Mouse (Mus musculus) gastrocnemius, postnatal 14 days (tissue): ENCODE results near the gene Hist1h3e. TPM values are rescaled to one million over a fixed set of nuclear protein-coding genes. Genes with fewer than 3 reads are reported as not detected.
"Not testable (repeated sequence)": the region's sequence is repeated elsewhere in the genome, so short reads cannot be mapped to it uniquely, and the experiment has no call there.

ENCODE experiments used
- DNase-seq: peaks from one replicate; pipeline ENCODE4 v3.0.0; 2021; ENCODE audit warnings: mixed read lengths
- intact Hi-C: fragments of 180-260 bp; cut with DNase I; formaldehyde crosslinking; loops from one replicate; pipeline ENCODE4 v1.15.1; 2025; ENCODE audit warnings: low total_unique reads
- long read RNA-seq, 2 experiments: library from polyadenylated mRNA; stranded (forward); transcript quantifications; one replicate each; pipeline ENCODE4 v2.0.0; 2021
- total RNA-seq, 2 experiments: library from RNA; stranded (reverse); gene quantifications; 2 replicates each; pipeline ENCODE4 v1.2.3; 2021

Hist1h3e gene
- total RNA-seq, result 10 to 100 TPM; 54.8 to 55.8 TPM
- long read RNA-seq, experiment 1, result 0 reads
- long read RNA-seq, experiment 2, result 0 reads

- intact Hi-C loops, result not testable (repeated sequence)
- DNase-seq, result peak; percentile 90
These were observed at the start of gene Hist1h3e for GRCm38 (mm10) chr13:23561883-23562659. Hist1h3e (minus strand) TSS chr13:23562369.

GRCm38 (mm10) chr13:23611638-23612037 is 49.5 kb upstream of the Hist1h3e start:
- no peak for DNase-seq
- intact Hi-C loops, result no loop called here

- DNase-seq, result no peak
- intact Hi-C loops, result no loop called here
These were observed 48.2 kb upstream of the Hist1h3e start for GRCm38 (mm10) chr13:23610393-23610792.

- DNase-seq, result no peak
- intact Hi-C loops, result no loop called here
These were observed 47.7 kb upstream of the Hist1h3e start for GRCm38 (mm10) chr13:23609844-23610243.

GRCm38 (mm10) chr13:23609209-23609608 is 47.0 kb upstream of the Hist1h3e start:
- intact Hi-C loops, result no loop called here
- no peak for DNase-seq

GRCm38 (mm10) chr13:23605052-23605451 is 42.9 kb upstream of the Hist1h3e start:
- intact Hi-C loops, result no loop called here
- no peak for DNase-seq

GRCm38 (mm10) chr13:23604452-23604851 is 42.3 kb upstream of the Hist1h3e start:
- DNase-seq, result no peak

GRCm38 (mm10) chr13:23603182-23603699 is 41.1 kb upstream of the Hist1h3e start:
- intact Hi-C loops, result no loop called here
- no peak for DNase-seq

More at GRCm38 (mm10) chr13:23604452-23604851, 42.3 kb upstream of the Hist1h3e start:
- intact Hi-C loops, result no loop called here

- intact Hi-C loops, result loop anchor here (10.0 kb wide), 1 partner anchor 173 kb away; the partner anchor contains the start of gene Abt1
- DNase-seq, result peak; percentile 68
These were observed 35.8 kb upstream of the Hist1h3e start for GRCm38 (mm10) chr13:23597957-23598356.

GRCm38 (mm10) chr13:23595622-23596372 is 33.6 kb upstream of the Hist1h3e start:
- DNase-seq, result no peak
- intact Hi-C loops, result loop anchor here (10.0 kb wide), 1 partner anchor 171 kb away; the partner anchor contains the start of gene Abt1

GRCm38 (mm10) chr13:23595185-23595584 is 33.0 kb upstream of the Hist1h3e start:
- DNase-seq, result no peak
- intact Hi-C loops, result loop anchor here (10.0 kb wide), 1 partner anchor 170 kb away; the partner anchor contains the start of gene Abt1

GRCm38 (mm10) chr13:23593051-23593770 is 31.0 kb upstream of the Hist1h3e start:
- no peak for DNase-seq
- intact Hi-C loops, result loop anchor here (10.0 kb wide), 1 partner anchor 168 kb away; the partner anchor contains the start of gene Abt1

GRCm38 (mm10) chr13:23592614-23593013 is 30.4 kb upstream of the Hist1h3e start:
- no peak for DNase-seq
- intact Hi-C loops, result loop anchor here (10.0 kb wide), 1 partner anchor 168 kb away; the partner anchor contains the start of gene Abt1

- intact Hi-C loops, result loop anchor here (10.0 kb wide), 1 partner anchor 167 kb away; the partner anchor contains the start of gene Abt1
- DNase-seq, result not testable (repeated sequence)
These were observed 29.7 kb upstream of the Hist1h3e start for GRCm38 (mm10) chr13:23591886-23592285.

GRCm38 (mm10) chr13:23591206-23591605 is 29.0 kb upstream of the Hist1h3e start:
- intact Hi-C loops, result loop anchor here (10.0 kb wide), 1 partner anchor 166 kb away; the partner anchor contains the start of gene Abt1
- DNase-seq, result no peak

GRCm38 (mm10) chr13:23586940-23587225 is 24.7 kb upstream of the Hist1h3e start:
- intact Hi-C loops, result no loop called here

GRCm38 (mm10) chr13:23586099-23586939 is 24.1 kb upstream of the Hist1h3e start:
- no peak for DNase-seq
- intact Hi-C loops, result no loop called here

More at GRCm38 (mm10) chr13:23586940-23587225, 24.7 kb upstream of the Hist1h3e start:
- DNase-seq, result no peak

GRCm38 (mm10) chr13:23585442-23586098 is 23.4 kb upstream of the Hist1h3e start:
- DNase-seq, result peak; percentile 46
- intact Hi-C loops, result not testable (repeated sequence)
